Mouse (Mus musculus): ENCODE measurements around the gene Myt1l. TPM values are rescaled to one million over a fixed set of nuclear protein-coding genes. Genes with fewer than 3 reads are reported as not detected.

Gene Myt1l
- polyA plus RNA-seq, 1 experiment from 2014 or later: 3.3 TPM

GRCm38 (mm10) chr12:29932951-29933350 is 404.8 kb downstream of the Myt1l start:
- peaks cover 46% of the 10 kb centered on the region for H3K4me1 ChIP-seq
- WGBS: 92% methylated on average over 1 of the region's 1 CpGs
- H3K4me3 ChIP-seq: no peak overlapping the region
- peaks cover 19% of the 10 kb centered on the region for H3K27me3 ChIP-seq (ENCODE audit: poor library complexity, severe bottlenecking)
- H3K36me3 ChIP-seq (replicated peaks): no peaks in the 10 kb centered on the region
- no peak for DNase-seq (ENCODE audit: extremely low spot score, low spot score)
- H3K9me3 ChIP-seq: no peaks in the 10 kb centered on the region
- H3K27ac ChIP-seq: no peak overlapping the region

- Histone ChIP-seq H3K27me3 (ENCODE audit: poor library complexity, severe bottlenecking) (peaks cover 19% of the 10 kb centered on the region), H3K27ac (no peak overlapping the region), H3K4me3 (no peak overlapping the region), H3K36me3 (replicated peaks) (no peaks in the 10 kb centered on the region), H3K4me1 (peaks cover 48% of the 10 kb centered on the region), H3K9me3 (no peaks in the 10 kb centered on the region)
- no peak for DNase-seq (ENCODE audit: extremely low spot score, low spot score)
- WGBS: 77% methylated on average over 2 of the region's 2 CpGs
Measured at GRCm38 (mm10) chr12:29933501-29933900, 405.3 kb downstream of the Myt1l start.

- H3K4me1 ChIP-seq: peaks cover 54% of the 10 kb centered on the region
- no peak overlapping the region for H3K27ac ChIP-seq
- H3K36me3 ChIP-seq (replicated peaks): no peaks in the 10 kb centered on the region
- H3K27me3 ChIP-seq (ENCODE audit: poor library complexity, severe bottlenecking): peaks cover 19% of the 10 kb centered on the region
- WGBS: 81% methylated on average over 8 of the region's 8 CpGs
- no peak for DNase-seq (ENCODE audit: extremely low spot score, low spot score)
- no peak overlapping the region for H3K4me3 ChIP-seq
- no peaks in the 10 kb centered on the region for H3K9me3 ChIP-seq
Measured at GRCm38 (mm10) chr12:29934120-29934581, 406.0 kb downstream of the Myt1l start.

GRCm38 (mm10) chr12:29937308-29937707 is 409.1 kb downstream of the Myt1l start, which contains the start of gene Pxdn:
Gene Pxdn, plus strand, starts transcription at chr12:29937608.
- H3K9me3 ChIP-seq: peaks cover 4% of the 10 kb centered on the region; the same call in 1 of the 2 replicates
- peaks cover 19% of the 10 kb centered on the region for H3K27me3 ChIP-seq (ENCODE audit: poor library complexity, severe bottlenecking)
- H3K4me1 ChIP-seq: peaks cover 63% of the 10 kb centered on the region
- H3K27ac ChIP-seq: peak within 1 kb of the TSS; percentile 99
- peaks cover 16% of the 10 kb centered on the region for H3K36me3 ChIP-seq (replicated peaks)
- DNase-seq (ENCODE audit: extremely low spot score, low spot score): no peak
- H3K4me3 ChIP-seq: peak within 1 kb of the TSS; percentile 95
- 29% methylated on average over 8 of the region's 8 CpGs for WGBS

GRCm38 (mm10) chr12:29937851-29938375 is 409.7 kb downstream of the Myt1l start:
- Histone ChIP-seq H3K27ac (peak overlapping the region; percentile 99), H3K9me3 (peaks cover 9% of the 10 kb centered on the region; the same call in 1 of the 2 replicates), H3K4me3 (peak overlapping the region; percentile 95), H3K36me3 (replicated peaks) (peaks cover 22% of the 10 kb centered on the region), H3K4me1 (peaks cover 59% of the 10 kb centered on the region), H3K27me3 (ENCODE audit: poor library complexity, severe bottlenecking) (peaks cover 19% of the 10 kb centered on the region)
- peak; percentile 78 for DNase-seq (ENCODE audit: extremely low spot score, low spot score)
- WGBS: under 1% methylated on average over 49 of the region's 49 CpGs

GRCm38 (mm10) chr12:29938376-29939041 is 410.3 kb downstream of the Myt1l start:
- under 1% methylated on average over 40 of the region's 40 CpGs for WGBS
- peak overlapping the region; percentile 95 for H3K4me3 ChIP-seq
- H3K27me3 ChIP-seq (ENCODE audit: poor library complexity, severe bottlenecking): peaks cover 19% of the 10 kb centered on the region
- peaks cover 28% of the 10 kb centered on the region for H3K36me3 ChIP-seq (replicated peaks)
- peaks cover 56% of the 10 kb centered on the region for H3K4me1 ChIP-seq
- no peak for DNase-seq (ENCODE audit: extremely low spot score, low spot score)
- peak overlapping the region; percentile 99 for H3K27ac ChIP-seq
- peaks cover 9% of the 10 kb centered on the region; the same call in 1 of the 2 replicates for H3K9me3 ChIP-seq

- Histone ChIP-seq H3K27ac (peak overlapping the region; percentile 99), H3K4me3 (peak overlapping the region; percentile 95), H3K27me3 (ENCODE audit: poor library complexity, severe bottlenecking) (peaks cover 19% of the 10 kb centered on the region), H3K36me3 (replicated peaks) (peaks cover 29% of the 10 kb centered on the region), H3K4me1 (peaks cover 53% of the 10 kb centered on the region), H3K9me3 (peaks cover 9% of the 10 kb centered on the region; the same call in 1 of the 2 replicates)
- 11% methylated on average over 8 of the region's 8 CpGs for WGBS
- no peak for DNase-seq (ENCODE audit: extremely low spot score, low spot score)
Measured at GRCm38 (mm10) chr12:29939261-29939671, 411.1 kb downstream of the Myt1l start.

GRCm38 (mm10) chr12:29942435-29942834 is 414.3 kb downstream of the Myt1l start:
- Histone ChIP-seq H3K4me3 (no peak overlapping the region), H3K36me3 (replicated peaks) (peaks cover 32% of the 10 kb centered on the region), H3K27ac (no peak overlapping the region), H3K9me3 (peaks cover 9% of the 10 kb centered on the region; the same call in 1 of the 2 replicates), H3K4me1 (peaks cover 55% of the 10 kb centered on the region), H3K27me3 (ENCODE audit: poor library complexity, severe bottlenecking) (0 out of 2 replicates have a peak, but pooled peaks cover under 1% of the 10 kb centered on the region)
- 90% methylated on average over 2 of the region's 2 CpGs for WGBS
- DNase-seq (ENCODE audit: extremely low spot score, low spot score): no peak

GRCm38 (mm10) chr12:29944650-29945049 is 416.5 kb downstream of the Myt1l start:
- Histone ChIP-seq H3K4me3 (no peak overlapping the region), H3K4me1 (peaks cover 47% of the 10 kb centered on the region), H3K36me3 (replicated peaks) (peaks cover 46% of the 10 kb centered on the region), H3K27me3 (ENCODE audit: poor library complexity, severe bottlenecking) (no peaks in the 10 kb centered on the region), H3K9me3 (peaks cover 9% of the 10 kb centered on the region; the same call in 1 of the 2 replicates), H3K27ac (no peak overlapping the region)
- no peak for DNase-seq (ENCODE audit: extremely low spot score, low spot score)
- WGBS: 93% methylated on average over 3 of the region's 3 CpGs

GRCm38 (mm10) chr12:29945182-29945743 is 417.1 kb downstream of the Myt1l start:
- DNase-seq (ENCODE audit: extremely low spot score, low spot score): no peak
- Histone ChIP-seq H3K9me3 (peaks cover 9% of the 10 kb centered on the region; the same call in 1 of the 2 replicates), H3K27me3 (ENCODE audit: poor library complexity, severe bottlenecking) (no peaks in the 10 kb centered on the region), H3K36me3 (replicated peaks) (peaks cover 47% of the 10 kb centered on the region), H3K4me1 (peaks cover 45% of the 10 kb centered on the region), H3K4me3 (no peak overlapping the region), H3K27ac (no peak overlapping the region)
- 85% methylated on average over 6 of the region's 6 CpGs for WGBS

- H3K9me3 ChIP-seq: no peaks in the 10 kb centered on the region
- H3K27ac ChIP-seq: 0 out of 2 replicates have a peak overlapping the region, but pooled peaks have one; percentile 25
- H3K4me1 ChIP-seq: peaks cover 63% of the 10 kb centered on the region
- H3K27me3 ChIP-seq (ENCODE audit: poor library complexity, severe bottlenecking): no peaks in the 10 kb centered on the region
- WGBS: 37% methylated on average over 6 of the region's 6 CpGs
- no peak for DNase-seq (ENCODE audit: extremely low spot score, low spot score)
- H3K36me3 ChIP-seq (replicated peaks): peaks cover 25% of the 10 kb centered on the region
- no peak overlapping the region for H3K4me3 ChIP-seq
Measured at GRCm38 (mm10) chr12:29951043-29951442, 422.9 kb downstream of the Myt1l start.

GRCm38 (mm10) chr12:29951485-29951884 is 423.3 kb downstream of the Myt1l start:
- no peaks in the 10 kb centered on the region for H3K9me3 ChIP-seq
- no peak overlapping the region for H3K4me3 ChIP-seq
- H3K4me1 ChIP-seq: peaks cover 64% of the 10 kb centered on the region
- H3K36me3 ChIP-seq (replicated peaks): peaks cover 26% of the 10 kb centered on the region
- no peak overlapping the region for H3K27ac ChIP-seq
- H3K27me3 ChIP-seq (ENCODE audit: poor library complexity, severe bottlenecking): no peaks in the 10 kb centered on the region
- 82% methylated on average over 5 of the region's 5 CpGs for WGBS
- DNase-seq (ENCODE audit: extremely low spot score, low spot score): no peak

- Histone ChIP-seq H3K36me3 (replicated peaks) (peaks cover 31% of the 10 kb centered on the region), H3K9me3 (no peaks in the 10 kb centered on the region), H3K27me3 (ENCODE audit: poor library complexity, severe bottlenecking) (no peaks in the 10 kb centered on the region), H3K4me1 (peaks cover 70% of the 10 kb centered on the region), H3K27ac (no peak overlapping the region), H3K4me3 (no peak overlapping the region)
- WGBS: 90% methylated on average over 6 of the region's 6 CpGs
- DNase-seq (ENCODE audit: extremely low spot score, low spot score): no peak
Measured at GRCm38 (mm10) chr12:29952102-29952501, 423.9 kb downstream of the Myt1l start.
